Mouse (Mus musculus) small intestine, adult 2 months (tissue): Measurements from ENCODE around the gene Ccdc151.

Experiments used
- CTCF ChIP-seq: fragments of 200-500 bp; IDR thresholded peaks from 2 replicates; pipeline ENCODE4 v1.5.1; 2012; ENCODE audit warnings: low read depth, mild to moderate bottlenecking, control low read depth, inconsistent platforms, low read length, moderate library complexity, mixed read lengths; ENCODE audit not compliant: insufficient replicate concordance, insufficient read length; ENCODE audit errors: extremely low read depth
- POLR2A ChIP-seq: fragments of 200-500 bp; IDR thresholded peaks from 2 replicates; pipeline ENCODE4 v1.6.1; 2012; ENCODE audit warnings: low read depth, mild to moderate bottlenecking, control low read depth, inconsistent platforms, low read length, moderate library complexity

- TF ChIP-seq POLR2A = peak; percentile 38; the same call in 1 of the 2 replicates
- TF ChIP-seq CTCF = no peak
Measured at GRCm38 (mm10) chr9:21955570-21956281, 46.7 kb downstream of the Ccdc151 start, which contains the start of gene Swsap1.
